Mouse (Mus musculus) layer of hippocampus, adult 11-12 months (tissue): ENCODE measurements around the gene Epha6.
"Not testable (repeated sequence)": the region's sequence is repeated elsewhere in the genome, so short reads cannot be mapped to it uniquely, and the experiment has no call there.

ENCODE experiments used
- DNase-seq: peaks from one replicate; pipeline ENCODE4 v3.0.0; 2022; ENCODE audit warnings: low spot score

Epha6 gene

GRCm38 (mm10) chr16:59923696-59924095 lies 681.6 kb downstream of the Epha6 start:
- DNase-seq = no peak

- DNase-seq = no peak
Measured at GRCm38 (mm10) chr16:59880073-59880472, 725.3 kb downstream of the Epha6 start.

GRCm38 (mm10) chr16:59871792-59872191 lies 733.5 kb downstream of the Epha6 start:
- DNase-seq = no peak

GRCm38 (mm10) chr16:59854160-59854717 lies 751.1 kb downstream of the Epha6 start:
- DNase-seq = no peak

- DNase-seq = no peak
Measured at GRCm38 (mm10) chr16:59852689-59853088, 752.6 kb downstream of the Epha6 start.

GRCm38 (mm10) chr16:59846574-59846973 lies 758.8 kb downstream of the Epha6 start:
- no peak for DNase-seq

GRCm38 (mm10) chr16:59836778-59837177 lies 768.6 kb downstream of the Epha6 start:
- DNase-seq = no peak

- DNase-seq = no peak
Measured at GRCm38 (mm10) chr16:59836304-59836703, 769.0 kb downstream of the Epha6 start.

- DNase-seq = no peak
Measured at GRCm38 (mm10) chr16:59832468-59832867, 772.9 kb downstream of the Epha6 start.

GRCm38 (mm10) chr16:59829655-59830054 lies 775.7 kb downstream of the Epha6 start:
- no peak for DNase-seq

- not testable (repeated sequence) for DNase-seq
Measured at GRCm38 (mm10) chr16:59799790-59800189, 805.5 kb downstream of the Epha6 start.

- no peak for DNase-seq
Measured at GRCm38 (mm10) chr16:59772297-59772696, 833.0 kb downstream of the Epha6 start.

- DNase-seq = no peak
Measured at GRCm38 (mm10) chr16:59770421-59770820, 834.9 kb downstream of the Epha6 start.

GRCm38 (mm10) chr16:59769936-59770335 lies 835.4 kb downstream of the Epha6 start:
- DNase-seq = no peak

GRCm38 (mm10) chr16:59760875-59761274 lies 844.5 kb downstream of the Epha6 start:
- no peak for DNase-seq

GRCm38 (mm10) chr16:59750905-59751304 lies 854.4 kb downstream of the Epha6 start:
- DNase-seq = no peak

GRCm38 (mm10) chr16:59743669-59744068 lies 861.7 kb downstream of the Epha6 start:
- DNase-seq = no peak

GRCm38 (mm10) chr16:59715524-59715923 lies 889.8 kb downstream of the Epha6 start:
- DNase-seq = no peak

- DNase-seq = peak; percentile 70
Measured at GRCm38 (mm10) chr16:59693230-59693629, 912.1 kb downstream of the Epha6 start.

- no peak for DNase-seq
Measured at GRCm38 (mm10) chr16:59689120-59689519, 916.2 kb downstream of the Epha6 start.

- DNase-seq = no peak
Measured at GRCm38 (mm10) chr16:59685135-59685534, 920.2 kb downstream of the Epha6 start.

GRCm38 (mm10) chr16:59683434-59683833 lies 921.9 kb downstream of the Epha6 start:
- DNase-seq = peak; percentile 86

- no peak for DNase-seq
Measured at GRCm38 (mm10) chr16:59682216-59682891, 923.0 kb downstream of the Epha6 start.

GRCm38 (mm10) chr16:59666938-59667337 lies 938.4 kb downstream of the Epha6 start:
- no peak for DNase-seq
